Mouse (Mus musculus): ENCODE data around the gene Klk4.

Gene Klk4

GRCm38 (mm10) chr7:43880912-43881311, at the start of gene Klk4:
Gene Klk4, plus strand, starts transcription at chr7:43881160.
- no peak for DNase-seq

GRCm38 (mm10) chr7:43841701-43842100, 39.3 kb upstream of the Klk4 start, which contains the start of gene Klk5:
Gene Klk5, plus strand, starts transcription at chr7:43841971.
- DNase-seq = no peak

GRCm38 (mm10) chr7:43843801-43844200, 37.2 kb upstream of the Klk4 start:
- DNase-seq = no peak

GRCm38 (mm10) chr7:43851616-43852015, 29.3 kb upstream of the Klk4 start:
- DNase-seq = no peak

GRCm38 (mm10) chr7:43854642-43855380, 26.1 kb upstream of the Klk4 start:
- no peak for DNase-seq

GRCm38 (mm10) chr7:43855709-43856108, 25.3 kb upstream of the Klk4 start:
- DNase-seq = no peak

GRCm38 (mm10) chr7:43856307-43856706, 24.7 kb upstream of the Klk4 start:
- DNase-seq = no peak

- no peak for DNase-seq
Observed at GRCm38 (mm10) chr7:43857501-43857900, 23.5 kb upstream of the Klk4 start.

- no peak for DNase-seq
Observed at GRCm38 (mm10) chr7:43860411-43860810, 20.5 kb upstream of the Klk4 start.

- peak; percentile 16 for DNase-seq
Observed at GRCm38 (mm10) chr7:43873237-43873636, 7.7 kb upstream of the Klk4 start.

- DNase-seq = no peak
Observed at GRCm38 (mm10) chr7:43873674-43874073, 7.3 kb upstream of the Klk4 start.

GRCm38 (mm10) chr7:43874868-43875375, 6.0 kb upstream of the Klk4 start:
- DNase-seq = no peak

- no peak for DNase-seq
Observed at GRCm38 (mm10) chr7:43876444-43876843, 4.5 kb upstream of the Klk4 start.

GRCm38 (mm10) chr7:43878281-43878680, 2.7 kb upstream of the Klk4 start:
- no peak for DNase-seq

- DNase-seq = no peak
Observed at GRCm38 (mm10) chr7:43882346-43882745, 1.4 kb downstream of the Klk4 start.

GRCm38 (mm10) chr7:43882811-43883210, 1.9 kb downstream of the Klk4 start:
- no peak for DNase-seq

GRCm38 (mm10) chr7:43883547-43883946, 2.6 kb downstream of the Klk4 start:
- DNase-seq = no peak

- DNase-seq = no peak
Observed at GRCm38 (mm10) chr7:43891365-43891764, 10.4 kb downstream of the Klk4 start.

GRCm38 (mm10) chr7:43891788-43892187, 10.8 kb downstream of the Klk4 start:
- DNase-seq = no peak

GRCm38 (mm10) chr7:43894836-43895235, 13.9 kb downstream of the Klk4 start:
- peak; percentile 70 for DNase-seq

- DNase-seq = no peak
Observed at GRCm38 (mm10) chr7:43914821-43915220, 33.9 kb downstream of the Klk4 start.

- DNase-seq = no peak
Observed at GRCm38 (mm10) chr7:43918426-43918825, 37.5 kb downstream of the Klk4 start.

- DNase-seq = no peak
Observed at GRCm38 (mm10) chr7:43918871-43919270, 37.9 kb downstream of the Klk4 start.

- DNase-seq = peak; percentile 22
Observed at GRCm38 (mm10) chr7:43919559-43920451, 38.8 kb downstream of the Klk4 start.
